Comparison of ENCODE assay signal across 12 mouse cellular contexts in genomic region chr14:58018869-58019268, GRCm38 (mm10). TPM values are rescaled to one million over a fixed set of nuclear protein-coding genes. Genes with fewer than 3 reads are reported as not detected.
A peak's percentile ranks its signal among the peaks of the same experiment; 100 is the strongest.
DNase-seq lines count a peak whose midpoint lies in the region; ATAC-seq and TF ChIP-seq lines count a peak whose summit lies in the region.
"Had no signal": no experiment of that assay in that cellular context is flagged by ENCODE, and none has a peak within 500 bp of the region (broad histone marks: within the 10 kb centered on the region; RNA-seq: fewer than 3 reads in every experiment).

No protein-coding gene starts in this region.

- peak; percentile 13 to 67 for DNase-seq in adrenal gland, adult (ENCODE audit: inconsistent age in 2 of 2, low spot score in 1 of 2)
- DNase-seq in adrenal gland, adult 8-10 months = no peak
- DNase-seq in left cerebral cortex, adult 2 months (ENCODE audit: extremely low spot score in 1 of 2, low spot score in 2 of 2) = no peak
- DNase-seq in left cerebral cortex, adult 18-20 months (ENCODE audit: low spot score in 2 of 2) = no peak
- peak; percentile 23 for DNase-seq in embryo, embryonic 11.5 days (ENCODE audit: low read depth, low spot score)
- DNase-seq in layer of hippocampus, postnatal 36 days = no peak
- no peak for DNase-seq in gastrocnemius, postnatal 14 days
- DNase-seq: cerebellum, adult 11-12 months; liver, embryonic 13.5 days; thymus, postnatal 25 days had no signal

- no peak overlapping the region for H3K27ac ChIP-seq in left cerebral cortex, adult 2 months
- H3K27ac ChIP-seq: liver, embryonic 13.5 days; neural tube, embryonic 13.5 days had no signal

- no peak overlapping the region for H3K4me3 ChIP-seq in left cerebral cortex, adult 2 months
- H3K4me3 ChIP-seq: liver, embryonic 13.5 days; neural tube, embryonic 13.5 days had no signal

- intact Hi-C loops in left cerebral cortex, adult 2 months (cut with DNase I) = no loop called here
- intact Hi-C loops in gastrocnemius, postnatal 14 days (cut with DNase I; ENCODE audit: low total_unique reads) = no loop called here

- TF ChIP-seq CTCF in left cerebral cortex, adult 2 months (IDR thresholded peaks at IDR 0.05) = peak; percentile 43

- ATAC-seq in megakaryocyte progenitor cell, adult 5-6 weeks (replicated peaks; ENCODE audit: poor library complexity) = peak; percentile 37; the same call in 1 of the 2 replicates

RNA-seq across cellular contexts. Expression of gene Micu2, which starts 19.8 kb away (rescaled TPM):
- 10 to 100 TPM; 67.9 to 83.7 (median 74.7) TPM for total RNA-seq in adrenal gland, adult 8-10 months (2022)
- 10 to 100 TPM; 25.6 to 26.0 TPM for total RNA-seq in left cerebral cortex, adult 2 months (2021)
- 10 to 100 TPM; 23.4 to 25.4 TPM for total RNA-seq in left cerebral cortex, adult 18-20 months (2021)
- 29.9 and 35.5 TPM in 2 replicates for total RNA-seq in megakaryocyte progenitor cell, adult 5-6 weeks (2015)
- 71.0 and 84.1 TPM in 2 replicates for total RNA-seq in megakaryocyte progenitor cell, adult 5-6 weeks (2017)
- 10 to 100 TPM; 20.3 to 21.1 TPM for total RNA-seq in layer of hippocampus, postnatal 36 days (2021)
- total RNA-seq in gastrocnemius, postnatal 14 days (2021) = 10 to 100 TPM; 40.7 to 42.1 TPM

RNA-seq across cellular contexts. Expression of gene Fgf9, which starts 51.5 kb away (rescaled TPM):
- total RNA-seq in adrenal gland, adult 8-10 months (2022) = 10 to 100 TPM; 16.5 to 33.2 (median 28.2) TPM
- total RNA-seq in left cerebral cortex, adult 2 months (2021) = 10 to 100 TPM; 23.8 to 25.0 TPM
- total RNA-seq in left cerebral cortex, adult 18-20 months (2021) = 10 to 100 TPM; 22.5 to 25.3 TPM
- not detected in 2 replicates for total RNA-seq in megakaryocyte progenitor cell, adult 5-6 weeks (2015)
- not detected in 2 replicates for total RNA-seq in megakaryocyte progenitor cell, adult 5-6 weeks (2017)
- 10 to 100 TPM; 17.1 to 19.2 TPM for total RNA-seq in layer of hippocampus, postnatal 36 days (2021)
- 1 to 10 TPM in 1 of 2 experiments, under 1 TPM in 1; 0.64 to 1.0 TPM for total RNA-seq in gastrocnemius, postnatal 14 days (2021)

Comparison
In these comparisons a context has a peak if more than half of its experiments do, and no peak if none do; other contexts are left out.
1. DNase-seq: peak in adrenal gland, adult (2 of 2) and embryo, embryonic 11.5 days (single experiment); none in adrenal gland, adult 8-10 months (single experiment), left cerebral cortex, adult 2 months (0 of 2), left cerebral cortex, adult 18-20 months (0 of 2), layer of hippocampus, postnatal 36 days (0 of 2) and gastrocnemius, postnatal 14 days (single experiment).
2. RNA of gene Fgf9, which starts 51.5 kb away (total RNA-seq): 16.5 to 33.2 TPM in adrenal gland, adult 8-10 months, 22.5 to 25.3 TPM in left cerebral cortex, adult 18-20 months, 23.8 to 25.0 TPM in left cerebral cortex, adult 2 months and 17.1 to 19.2 TPM in layer of hippocampus, postnatal 36 days; 0.64 to 1.0 TPM in gastrocnemius, postnatal 14 days and not detected in megakaryocyte progenitor cell, adult 5-6 weeks; every median in the first group is over 4 times any median in the second.